Mouse (Mus musculus) T-helper 1 cell (primary cell): ENCODE results near the gene Stox2.

Experiments used
- in situ Hi-C: fragments of 300-600 bp; cut with MboI, MseI; formaldehyde crosslinking; loops from one replicate; pipeline ENCODE4 v1.15.1; 2025; ENCODE audit warnings: high pct_unique_total_duplicates

Stox2 gene

GRCm38 (mm10) chr8:47185396-47185795, 260.8 kb downstream of the Stox2 start:
- in situ Hi-C loops: no loop called here

- in situ Hi-C loops: no loop called here
Observed at GRCm38 (mm10) chr8:47182771-47183558, 263.2 kb downstream of the Stox2 start.

DNA sequence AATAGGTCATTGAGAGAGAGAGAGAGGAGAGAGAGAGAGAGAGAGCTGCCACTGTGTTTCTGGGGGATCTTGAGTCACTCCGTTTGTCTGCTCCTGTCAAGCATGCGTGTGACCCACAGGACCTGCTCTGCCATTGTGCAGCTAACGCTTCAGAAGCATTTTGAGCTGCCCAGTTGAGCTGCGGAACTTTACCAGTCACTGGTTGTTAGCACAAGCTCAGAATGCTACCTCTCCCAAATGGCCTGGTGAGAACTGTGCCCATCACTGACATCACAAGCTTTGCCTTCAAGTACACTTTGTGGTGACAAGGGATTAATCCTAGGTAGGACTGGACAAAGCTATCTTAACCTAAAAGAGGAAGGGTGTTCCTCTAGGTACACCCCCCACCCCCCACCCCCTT, 263.9 kb downstream of the Stox2 start:
- in situ Hi-C loops: no loop called here

GRCm38 (mm10) chr8:47181032-47181698, 265.0 kb downstream of the Stox2 start:
- in situ Hi-C loops: no loop called here

DNA sequence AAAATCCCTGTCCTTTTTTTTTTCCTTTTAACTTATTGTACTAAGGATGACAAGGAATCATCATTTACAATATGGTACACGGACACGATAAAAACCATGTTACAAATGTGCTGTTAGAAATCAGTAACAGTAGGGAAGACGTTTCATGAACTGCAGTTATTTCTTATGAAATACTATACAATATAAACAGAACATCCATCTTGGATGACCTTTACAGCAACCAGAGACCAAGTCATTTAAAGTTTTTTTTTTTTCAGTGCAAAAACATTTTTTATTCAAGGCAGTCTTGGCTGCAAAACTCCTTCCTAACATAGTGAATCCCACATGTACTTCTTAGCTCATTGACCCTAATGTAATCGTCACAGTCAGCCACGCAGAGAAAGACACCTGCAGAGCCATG, 266.0 kb downstream of the Stox2 start:
- in situ Hi-C loops: no loop called here

GRCm38 (mm10) chr8:47178785-47179184, 267.4 kb downstream of the Stox2 start:
- in situ Hi-C loops: no loop called here

DNA sequence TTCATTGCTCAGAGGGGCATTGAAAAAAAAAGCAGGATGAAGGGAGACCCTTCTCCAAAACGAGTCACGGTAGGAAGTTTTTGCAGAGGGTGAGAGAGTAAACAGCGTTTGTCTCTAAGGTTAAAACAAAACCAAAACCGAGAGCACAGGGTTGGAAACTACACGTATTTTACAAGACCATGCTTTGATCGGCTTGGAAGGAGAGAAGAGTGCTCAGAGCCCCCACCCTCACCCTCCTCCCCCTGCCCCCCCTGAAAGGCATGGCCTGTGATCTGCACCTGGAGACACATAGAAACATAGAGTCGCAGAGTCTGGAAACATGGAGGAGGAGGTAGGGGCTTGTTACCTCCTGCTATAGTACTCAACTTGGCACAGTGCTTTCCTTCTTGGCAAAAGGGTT, 272.3 kb downstream of the Stox2 start:
- in situ Hi-C loops: no loop called here

DNA sequence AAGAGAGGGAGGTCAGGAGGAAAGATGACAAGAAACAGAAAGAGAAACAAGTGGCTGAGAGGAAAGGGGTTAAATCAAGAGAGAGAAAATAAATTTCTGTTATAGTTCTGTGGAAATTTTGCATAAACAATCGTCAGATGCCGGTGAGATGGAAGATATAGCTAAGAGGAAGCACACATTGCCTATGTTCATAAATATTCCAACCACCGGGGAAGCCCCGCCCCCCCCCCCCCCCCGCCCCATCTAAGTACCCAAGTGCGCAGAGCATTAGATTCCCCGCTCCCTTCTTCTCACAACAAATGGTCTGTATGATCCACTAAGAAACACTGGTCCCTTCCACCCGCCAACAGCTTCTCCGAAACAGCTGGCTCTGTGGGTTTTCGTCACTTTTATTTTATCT, 273.3 kb downstream of the Stox2 start:
- in situ Hi-C loops: no loop called here

GRCm38 (mm10) chr8:47160688-47161087, 285.5 kb downstream of the Stox2 start:
- in situ Hi-C loops: no loop called here

DNA sequence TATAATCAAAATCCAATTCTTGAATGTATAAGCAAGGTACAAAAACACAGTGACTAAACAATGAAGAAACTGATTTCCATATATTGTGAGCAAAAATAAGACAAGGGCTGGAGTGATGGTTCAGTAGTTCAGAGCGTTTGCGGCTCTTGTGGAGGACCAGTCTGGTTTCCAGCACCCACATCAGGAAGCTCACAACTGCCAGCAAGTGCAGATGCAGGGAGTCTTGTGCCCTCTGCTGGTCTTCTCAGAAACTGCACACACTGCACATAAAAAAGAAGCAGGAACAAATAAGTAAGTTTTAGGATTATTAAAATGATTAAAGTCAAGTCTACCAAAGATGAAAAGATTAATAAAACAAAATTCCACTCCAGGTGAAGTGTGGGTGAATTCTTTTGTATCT, 291.6 kb downstream of the Stox2 start:
- in situ Hi-C loops: loop anchor here (5.0 kb wide), 1 partner anchor 62 kb away; no protein-coding TSS in a partner anchor

DNA sequence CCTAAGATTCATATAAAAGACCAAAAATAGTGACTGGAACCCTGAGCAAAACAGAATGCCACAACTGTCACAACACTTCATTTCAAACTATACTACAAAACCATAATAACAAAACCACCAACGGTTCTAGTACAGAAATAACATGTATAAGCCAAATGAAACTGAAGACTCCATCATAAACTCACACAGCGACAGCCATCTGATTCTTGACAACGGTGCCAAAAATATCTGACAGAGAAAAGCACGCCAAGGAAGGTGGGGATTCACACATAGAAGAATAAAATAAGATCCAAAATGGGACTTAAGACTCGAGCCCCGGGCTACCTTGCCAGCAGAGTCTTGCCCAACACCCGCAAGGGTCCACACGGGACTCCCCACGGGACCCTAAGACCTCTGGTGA, 300.9 kb downstream of the Stox2 start:
- in situ Hi-C loops: no loop called here

DNA sequence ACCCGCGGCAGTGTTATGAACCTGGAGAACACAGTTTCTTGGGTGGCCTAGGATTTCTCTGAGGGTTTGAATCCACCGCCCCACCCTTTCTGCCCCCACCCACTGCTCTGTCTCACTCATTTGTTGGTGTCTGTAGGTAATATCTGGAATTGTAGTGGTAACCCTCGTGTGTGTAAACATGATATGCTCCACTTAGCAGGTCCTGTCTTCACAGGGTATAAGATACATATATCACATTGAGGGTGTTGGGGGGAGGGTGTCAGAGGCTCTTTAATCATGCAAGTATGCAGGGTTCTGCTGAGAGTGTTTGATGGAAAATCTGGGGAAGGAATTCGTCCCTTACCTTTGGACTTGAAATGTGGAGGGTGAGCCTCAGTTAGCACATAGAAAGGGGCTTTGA, 310.1 kb downstream of the Stox2 start:
- in situ Hi-C loops: no loop called here

- in situ Hi-C loops: no loop called here
Observed at GRCm38 (mm10) chr8:47135586-47135985, 310.6 kb downstream of the Stox2 start.

GRCm38 (mm10) chr8:47134736-47135135, 311.4 kb downstream of the Stox2 start:
- in situ Hi-C loops: no loop called here

DNA sequence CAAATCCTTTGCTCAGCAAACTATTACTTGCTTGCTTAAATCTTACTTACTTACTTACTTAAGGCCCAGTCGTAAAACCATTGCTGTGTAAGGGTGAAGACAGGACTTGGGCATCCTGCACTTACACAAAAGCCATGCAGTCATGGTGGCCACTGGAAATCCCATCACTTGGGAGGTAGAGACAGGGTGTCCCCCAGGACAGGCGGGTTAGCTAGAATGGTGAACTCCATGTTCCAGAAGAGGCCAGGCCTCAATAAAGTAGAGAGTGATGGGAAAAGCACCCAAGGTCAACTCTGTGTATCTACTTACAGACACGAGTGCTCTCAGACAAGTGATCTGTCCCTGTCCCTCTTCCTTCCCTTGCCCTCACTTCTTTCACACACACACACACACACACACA, 312.8 kb downstream of the Stox2 start:
- in situ Hi-C loops: no loop called here
